22 mouse cellular contexts compared by ENCODE assay signal in the genomic region with DNA sequence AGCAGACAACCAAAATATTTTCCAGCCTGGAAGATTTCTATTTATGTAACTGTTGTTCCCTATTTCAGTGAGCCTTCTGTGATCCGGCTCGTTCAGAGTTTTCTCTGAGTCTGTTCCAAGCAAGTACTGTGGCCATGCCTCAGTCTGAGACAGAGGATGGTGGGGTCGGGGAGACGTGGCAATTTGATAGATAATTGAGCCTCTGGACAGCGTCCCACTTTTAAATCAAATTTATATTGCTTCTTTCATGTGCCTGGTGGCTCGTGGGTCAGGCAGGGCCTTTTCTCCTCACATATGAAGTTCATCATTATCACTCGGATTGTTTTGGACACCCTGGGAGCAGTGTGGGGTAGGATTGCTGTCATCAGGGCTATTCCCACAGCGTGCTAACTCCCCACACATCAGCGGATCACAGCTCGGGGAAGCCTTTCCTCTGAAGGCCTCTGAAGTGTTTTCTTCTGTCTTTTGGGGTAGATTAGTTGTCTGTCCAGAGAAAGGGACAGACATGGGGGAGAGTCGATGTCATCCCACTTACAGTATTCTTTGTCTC. TPM values are rescaled to one million over a fixed set of nuclear protein-coding genes. Genes with fewer than 3 reads are reported as not detected.
"Had no signal": no experiment of that assay in that cellular context is flagged by ENCODE, and none has a peak within 500 bp of the region (broad histone marks: within the 10 kb centered on the region; RNA-seq: fewer than 3 reads in every experiment).

No protein-coding gene starts in this region.

- H3K4me3 ChIP-seq: intestine, embryonic 15.5 days; limb, embryonic 13.5 days; liver, embryonic 12.5 days; liver, embryonic 15.5 days; megakaryocyte, embryonic 14.5 days; myocyte; neural tube, embryonic 13.5 days; stomach, embryonic 15.5 days had no signal

- H3K9ac ChIP-seq: intestine, embryonic 15.5 days; limb, embryonic 13.5 days; liver, embryonic 12.5 days; liver, embryonic 15.5 days; neural tube, embryonic 13.5 days; stomach, embryonic 15.5 days had no signal

- H3K9me3 ChIP-seq: intestine, embryonic 15.5 days; limb, embryonic 13.5 days; liver, embryonic 12.5 days; liver, embryonic 15.5 days; neural tube, embryonic 13.5 days; stomach, embryonic 15.5 days had no signal

- H3K27ac ChIP-seq: intestine, embryonic 15.5 days; limb, embryonic 13.5 days; liver, embryonic 12.5 days; liver, embryonic 15.5 days; neural tube, embryonic 13.5 days; stomach, embryonic 15.5 days had no signal

- H3K36me3 ChIP-seq: intestine, embryonic 15.5 days; limb, embryonic 13.5 days; liver, embryonic 12.5 days; liver, embryonic 15.5 days; neural tube, embryonic 13.5 days; stomach, embryonic 15.5 days had no signal

- DNase-seq: kidney, adult 18-20 months; kidney, adult 9 months; kidney, postnatal 14 days; kidney, postnatal 4 days; left cerebral cortex, postnatal 4 days; liver; lung, adult 18-20 months; lung, postnatal 10 days; retina, postnatal 1 day; right cerebral cortex, postnatal 25 days; spleen, adult 18-20 months; thymus, adult 18-20 months; thymus, postnatal 36 days had no signal

- H3K4me2 ChIP-seq: intestine, embryonic 15.5 days; limb, embryonic 13.5 days; liver, embryonic 12.5 days; liver, embryonic 15.5 days; neural tube, embryonic 13.5 days; stomach, embryonic 15.5 days had no signal

- H3K4me1 ChIP-seq: liver, embryonic 12.5 days; liver, embryonic 15.5 days had no signal

- ATAC-seq: intestine, embryonic 15.5 days; liver, embryonic 12.5 days; midbrain, embryonic 16.5 days had no signal

RNA-seq across cellular contexts. Expression of a gene that starts 6.9 kb away (rescaled TPM):
- polyA plus RNA-seq: myocyte had no signal
